Mouse (Mus musculus): ENCODE data around the gene Slc25a45.

The Slc25a45 gene

GRCm38 (mm10) chr19:5877618-5878361 is at the start of gene Slc25a45:
Slc25a45 (plus strand) TSS chr19:5877808.
- peak; percentile 68 for DNase-seq (ENCODE audit: low read depth, low spot score)

GRCm38 (mm10) chr19:5828155-5828554 is 49.5 kb upstream of the Slc25a45 start:
- no peak for DNase-seq (ENCODE audit: low read depth, low spot score)

GRCm38 (mm10) chr19:5828905-5829304 is 48.7 kb upstream of the Slc25a45 start:
- no peak for DNase-seq (ENCODE audit: low read depth, low spot score)

- DNase-seq (ENCODE audit: low read depth, low spot score), result no peak
Observed at GRCm38 (mm10) chr19:5829958-5830615, 47.5 kb upstream of the Slc25a45 start.

- no peak for DNase-seq (ENCODE audit: low read depth, low spot score)
Observed at GRCm38 (mm10) chr19:5830776-5831175, 46.8 kb upstream of the Slc25a45 start.

GRCm38 (mm10) chr19:5831224-5831957 is 46.2 kb upstream of the Slc25a45 start:
- no peak for DNase-seq (ENCODE audit: low read depth, low spot score)

GRCm38 (mm10) chr19:5831958-5832320 is 45.7 kb upstream of the Slc25a45 start:
- DNase-seq (ENCODE audit: low read depth, low spot score), result no peak

- DNase-seq (ENCODE audit: low read depth, low spot score), result no peak
Observed at GRCm38 (mm10) chr19:5832326-5832725, 45.3 kb upstream of the Slc25a45 start.

- no peak for DNase-seq (ENCODE audit: low read depth, low spot score)
Observed at GRCm38 (mm10) chr19:5833287-5834100, 44.1 kb upstream of the Slc25a45 start.

- DNase-seq (ENCODE audit: low read depth, low spot score), result no peak
Observed at GRCm38 (mm10) chr19:5834260-5834925, 43.2 kb upstream of the Slc25a45 start.

- DNase-seq (ENCODE audit: low read depth, low spot score), result no peak
Observed at GRCm38 (mm10) chr19:5835054-5835921, 42.3 kb upstream of the Slc25a45 start.

- no peak for DNase-seq (ENCODE audit: low read depth, low spot score)
Observed at GRCm38 (mm10) chr19:5835922-5836430, 41.6 kb upstream of the Slc25a45 start.

- no peak for DNase-seq (ENCODE audit: low read depth, low spot score)
Observed at GRCm38 (mm10) chr19:5836941-5837572, 40.6 kb upstream of the Slc25a45 start.

GRCm38 (mm10) chr19:5837606-5838005 is 40.0 kb upstream of the Slc25a45 start:
- DNase-seq (ENCODE audit: low read depth, low spot score), result no peak

- no peak for DNase-seq (ENCODE audit: low read depth, low spot score)
Observed at GRCm38 (mm10) chr19:5838136-5838891, 39.3 kb upstream of the Slc25a45 start.

- no peak for DNase-seq (ENCODE audit: low read depth, low spot score)
Observed at GRCm38 (mm10) chr19:5838892-5839165, 38.8 kb upstream of the Slc25a45 start.

GRCm38 (mm10) chr19:5839317-5840085 is 38.1 kb upstream of the Slc25a45 start:
- DNase-seq (ENCODE audit: low read depth, low spot score), result no peak
